Mouse (Mus musculus) spleen, adult 18-20 months (tissue): ENCODE results near the gene Rere.
"Not testable (repeated sequence)": the region's sequence is repeated elsewhere in the genome, so short reads cannot be mapped to it uniquely, and the experiment has no call there.

Experiments
- DNase-seq, 2 experiments: peaks; one replicate each; pipeline ENCODE4 v3.0.0; 2022; ENCODE audit warnings: mixed read lengths in 2 of 2

Rere gene

GRCm38 (mm10) chr4:150286980-150287379 is 5.5 kb downstream of the Rere start:
- DNase-seq = no peak

- DNase-seq = not testable (repeated sequence)
These were observed 6.0 kb downstream of the Rere start for GRCm38 (mm10) chr4:150287463-150287862.

GRCm38 (mm10) chr4:150291900-150292299 is 10.5 kb downstream of the Rere start:
- no peak for DNase-seq

DNA sequence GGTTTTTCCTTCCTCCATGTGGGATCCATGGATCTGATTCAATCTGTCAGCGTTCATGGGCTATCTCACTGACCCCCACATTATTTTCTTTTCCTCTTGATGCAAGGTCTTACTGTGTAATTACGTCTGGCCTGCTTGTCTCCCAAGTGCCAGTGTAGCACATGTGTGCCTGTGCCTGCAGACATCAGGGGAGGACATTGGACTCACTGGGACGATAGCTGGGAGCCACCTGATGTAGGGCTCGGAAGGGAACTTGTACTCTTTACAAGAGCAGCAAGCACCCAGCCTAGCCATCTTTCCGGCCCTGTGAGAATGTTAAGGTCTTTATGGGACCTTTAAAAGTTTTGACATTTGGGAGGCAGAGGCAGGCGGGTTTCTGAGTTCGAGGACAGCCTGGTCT is 13.4 kb downstream of the Rere start:
- no peak for DNase-seq

DNA sequence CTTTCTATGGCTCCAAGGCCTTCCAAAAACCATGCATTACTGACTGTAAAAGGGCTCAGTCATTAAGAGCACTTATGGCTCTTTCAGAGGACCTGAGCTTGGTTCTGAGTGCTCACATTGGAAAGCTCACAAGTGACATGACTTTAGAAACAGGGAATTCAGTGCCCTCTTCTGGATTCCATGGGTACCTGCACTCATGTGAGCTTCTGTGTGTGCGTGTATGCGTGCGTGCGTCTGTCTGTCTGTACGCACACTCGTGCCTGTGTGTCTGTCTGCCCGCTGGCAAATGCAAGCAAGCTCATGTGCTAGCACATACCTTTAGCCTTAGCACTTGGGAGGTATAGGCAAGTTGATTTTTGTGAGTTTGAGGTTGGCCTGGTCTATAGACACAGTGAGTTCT is 14.5 kb downstream of the Rere start:
- DNase-seq = no peak

DNA sequence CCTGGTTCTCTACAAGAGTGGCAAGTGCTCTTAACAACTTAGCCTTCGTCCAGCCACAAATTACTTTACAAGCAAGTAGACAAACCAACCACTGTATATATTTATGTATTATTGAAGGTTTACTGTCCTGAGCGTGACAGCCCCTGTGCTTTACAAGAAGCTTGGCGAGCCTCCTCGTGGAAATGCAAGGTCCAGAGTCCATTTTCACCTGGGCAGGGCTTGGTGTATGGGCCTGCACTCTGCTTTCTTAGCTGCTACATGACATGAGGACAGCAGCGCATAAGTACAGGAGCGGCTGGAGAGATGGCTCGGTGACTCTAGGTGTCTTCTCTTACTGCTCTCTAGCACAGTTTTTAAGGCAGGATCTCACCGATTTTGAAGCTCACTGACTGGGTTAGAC is 21.3 kb downstream of the Rere start:
- DNase-seq = no peak

DNA sequence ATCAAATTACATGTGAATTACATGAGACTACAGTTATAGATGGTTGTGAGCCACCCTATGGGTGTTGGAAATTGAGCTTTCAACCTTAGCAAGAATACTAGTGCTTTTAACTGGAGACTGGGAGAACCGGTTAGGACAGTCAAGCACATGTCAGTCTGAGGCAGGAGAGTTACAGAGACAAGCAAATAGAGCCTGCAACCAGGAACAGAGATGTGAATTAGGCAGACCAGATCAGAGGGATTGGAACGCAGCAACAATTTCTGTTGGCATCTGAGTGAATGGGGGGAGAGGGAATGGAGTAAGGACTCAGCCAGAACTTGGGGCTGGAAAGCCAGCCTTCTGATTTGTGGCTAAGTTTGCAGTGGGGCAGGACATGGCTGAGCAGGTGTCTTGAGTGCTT is 25.3 kb downstream of the Rere start:
- no peak for DNase-seq

DNA sequence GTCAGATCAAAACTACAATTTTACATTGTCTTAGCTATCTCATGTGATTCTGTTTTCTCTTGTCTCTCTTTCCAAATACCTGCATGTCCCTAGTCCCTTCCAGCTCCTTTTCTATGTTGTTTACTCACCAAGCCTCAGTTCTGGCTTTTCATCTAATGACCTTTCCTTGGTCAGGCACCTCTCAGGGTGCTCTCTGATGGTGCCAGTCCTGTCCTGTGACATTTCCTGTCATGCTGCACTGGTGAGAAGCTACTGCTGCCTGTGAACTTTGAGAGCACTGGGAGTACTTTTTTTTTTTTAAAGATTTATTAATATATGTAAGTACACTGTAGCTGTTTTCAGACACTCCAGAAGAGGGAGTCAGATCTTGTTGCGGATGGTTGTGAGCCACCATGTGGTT is 25.8 kb downstream of the Rere start:
- no peak for DNase-seq

DNA sequence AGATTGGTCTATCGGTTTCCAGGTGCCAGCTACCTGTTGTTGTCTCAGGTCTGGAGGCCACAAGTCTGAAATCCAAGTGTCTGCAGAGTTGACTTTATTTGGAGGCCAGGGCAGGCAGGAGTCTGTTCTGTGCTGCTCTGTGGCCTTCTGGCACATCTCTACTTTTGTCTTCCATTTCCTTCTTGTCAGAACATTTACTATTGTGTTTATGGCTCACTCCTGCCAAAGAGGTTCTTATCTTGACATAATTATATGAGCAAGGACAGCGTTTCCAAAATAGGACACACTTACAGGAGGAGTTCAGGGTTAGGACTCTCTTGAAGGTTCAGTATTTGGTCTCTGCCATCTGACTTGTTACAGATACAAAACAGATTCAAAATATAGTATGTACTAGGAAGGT is 30.0 kb downstream of the Rere start:
- no peak for DNase-seq

DNA sequence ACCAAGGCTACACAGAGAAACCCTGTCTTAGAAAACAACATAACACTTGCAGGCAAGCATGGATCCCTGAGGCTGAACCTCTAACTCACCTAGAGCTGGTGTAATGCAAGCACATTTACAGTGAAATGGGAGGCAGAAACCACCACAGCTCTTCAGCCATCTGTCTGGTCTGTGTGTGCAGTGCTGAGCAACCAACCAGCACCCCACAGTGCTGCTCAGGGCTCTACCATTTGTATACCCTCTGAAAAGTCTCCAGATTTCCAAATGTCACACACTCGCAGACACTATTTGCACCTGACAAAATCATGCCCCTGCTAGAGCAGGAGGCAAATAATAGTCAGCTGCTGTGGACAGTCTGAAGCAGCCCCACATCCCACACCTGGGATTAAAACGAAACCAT is 31.2 kb downstream of the Rere start:
- no peak for DNase-seq

DNA sequence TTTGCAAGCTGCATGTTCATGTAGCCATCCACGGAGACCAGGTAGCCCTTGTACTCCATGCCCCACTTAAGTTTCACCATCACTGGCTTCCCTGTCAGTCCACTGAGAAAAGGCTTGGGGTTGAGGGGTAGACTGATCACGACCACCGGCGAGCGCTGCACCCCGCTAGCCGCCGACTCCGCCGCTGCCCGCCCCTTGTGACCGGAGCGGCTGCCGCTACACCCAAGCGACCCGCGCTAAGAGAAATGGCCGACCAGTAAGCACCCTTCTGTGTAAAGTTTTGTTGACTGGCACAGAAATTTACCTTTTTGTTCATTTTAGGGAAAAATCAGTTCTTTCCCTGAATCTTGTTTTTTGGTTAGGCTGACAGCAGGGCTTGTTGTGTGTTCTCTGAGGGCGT is 33.9 kb downstream of the Rere start:
- DNase-seq = no peak

DNA sequence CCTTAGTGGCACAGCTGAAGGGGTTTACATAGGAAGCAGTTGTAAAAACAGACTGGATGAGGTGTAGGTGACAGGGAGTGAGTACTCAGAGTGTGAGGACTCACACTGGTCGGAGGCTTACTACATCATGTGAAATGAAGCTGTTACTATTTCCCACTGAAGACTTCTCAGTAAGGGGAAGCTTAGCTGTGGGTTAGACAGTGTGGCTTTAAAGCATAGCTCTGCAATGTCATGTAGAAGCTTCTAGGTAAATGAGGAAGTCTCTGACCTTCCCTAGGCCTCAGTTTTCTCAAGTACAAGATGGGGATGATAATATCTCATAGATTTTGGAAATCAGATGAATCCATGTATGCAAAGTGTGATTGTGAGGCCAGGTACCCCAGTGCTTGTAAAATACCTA is 35.1 kb downstream of the Rere start:
- DNase-seq = no peak

DNA sequence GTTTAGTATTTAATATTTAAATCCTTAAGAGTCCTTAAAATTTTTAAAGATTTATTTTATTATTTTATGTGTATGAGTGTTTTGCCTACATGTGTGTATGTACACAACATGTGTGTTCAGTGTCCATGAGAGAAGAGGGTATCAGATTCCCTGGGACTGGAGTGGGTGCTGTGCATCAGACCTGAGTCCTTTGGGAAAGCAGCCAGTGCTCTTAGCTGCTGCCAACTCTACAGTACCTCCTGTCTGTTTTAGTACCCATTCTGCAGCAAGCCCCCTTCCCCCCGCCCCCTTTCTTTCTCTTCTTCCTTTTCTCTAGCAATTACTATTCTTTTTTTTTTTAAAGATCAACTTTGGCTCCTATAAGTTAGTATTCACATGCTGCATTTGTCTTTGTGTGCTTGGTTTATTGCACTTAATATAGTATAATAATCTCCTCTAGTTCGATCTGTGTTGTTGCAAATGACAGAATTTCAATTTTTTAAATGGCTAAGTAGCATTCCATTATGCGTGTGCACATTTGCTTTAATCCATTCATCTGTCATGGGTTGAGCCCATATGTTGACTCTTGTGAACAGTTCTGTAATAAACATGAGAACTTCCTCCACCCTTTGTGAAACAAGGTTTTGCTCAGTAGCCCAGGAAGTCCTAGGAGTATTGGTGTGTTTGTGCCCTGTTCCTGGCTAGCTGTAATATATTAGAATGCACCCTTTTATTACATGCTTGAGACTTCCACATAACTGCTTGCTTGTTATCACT is 43.8 kb downstream of the Rere start:
- DNase-seq = no peak

GRCm38 (mm10) chr4:150326005-150326404 is 44.6 kb downstream of the Rere start:
- no peak for DNase-seq

GRCm38 (mm10) chr4:150327476-150327875 is 46.0 kb downstream of the Rere start:
- DNase-seq = no peak

DNA sequence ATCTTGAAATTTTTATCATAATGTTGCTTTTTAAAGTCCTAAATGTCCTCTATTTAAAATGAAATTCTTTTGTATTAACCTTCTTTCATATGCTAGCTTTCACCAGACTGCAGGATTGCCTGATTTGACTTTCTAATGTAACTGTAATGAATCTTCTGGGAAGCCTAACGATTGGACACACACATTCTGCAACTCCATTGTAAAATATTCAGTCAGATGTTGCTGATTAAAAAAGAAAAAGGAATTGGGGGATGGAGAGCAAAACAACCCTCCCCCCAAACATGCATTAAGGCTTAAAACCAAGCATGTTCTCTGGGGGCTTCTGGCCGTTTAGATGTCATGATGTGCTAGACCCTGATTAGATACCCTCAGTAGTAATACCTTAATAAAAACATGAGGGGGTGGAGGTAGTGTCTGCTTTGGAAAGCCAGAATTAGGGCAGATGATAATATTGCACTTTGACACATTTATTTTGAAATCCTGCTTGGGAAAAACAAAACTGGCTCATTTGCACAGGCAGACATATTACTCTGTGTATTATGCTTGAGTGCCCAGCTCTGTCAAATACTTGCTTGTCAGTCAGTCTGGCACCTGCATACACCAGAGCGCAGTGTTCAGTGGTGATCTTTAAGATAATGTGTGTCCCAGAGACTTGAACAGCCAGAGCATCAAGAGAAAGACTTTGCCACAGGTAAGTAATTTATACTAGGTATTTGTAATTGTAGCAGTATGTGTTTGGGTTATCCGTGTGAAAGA is 52.7 kb downstream of the Rere start:
- no peak for DNase-seq

DNA sequence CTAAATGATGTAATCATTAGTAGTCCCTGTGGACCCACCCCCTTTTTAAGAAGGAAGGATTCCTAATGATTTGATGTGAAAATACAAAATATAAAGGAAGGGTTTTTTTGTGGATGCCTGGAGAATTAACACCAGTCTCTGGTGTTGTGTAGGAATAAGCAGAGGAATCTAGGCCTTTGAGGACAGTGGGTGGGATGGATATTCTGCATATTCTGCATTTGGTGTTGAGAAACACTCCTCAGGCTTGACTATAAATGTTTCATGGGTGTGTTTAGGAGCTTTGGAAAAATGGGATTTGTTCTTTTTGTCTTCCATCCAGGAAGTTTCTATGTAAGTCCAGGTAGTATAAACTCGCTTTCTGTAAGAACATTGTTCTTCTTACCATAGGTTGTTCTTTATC is 55.8 kb downstream of the Rere start:
- no peak for DNase-seq

GRCm38 (mm10) chr4:150338906-150339650 is 57.6 kb downstream of the Rere start:
- DNase-seq = no peak

DNA sequence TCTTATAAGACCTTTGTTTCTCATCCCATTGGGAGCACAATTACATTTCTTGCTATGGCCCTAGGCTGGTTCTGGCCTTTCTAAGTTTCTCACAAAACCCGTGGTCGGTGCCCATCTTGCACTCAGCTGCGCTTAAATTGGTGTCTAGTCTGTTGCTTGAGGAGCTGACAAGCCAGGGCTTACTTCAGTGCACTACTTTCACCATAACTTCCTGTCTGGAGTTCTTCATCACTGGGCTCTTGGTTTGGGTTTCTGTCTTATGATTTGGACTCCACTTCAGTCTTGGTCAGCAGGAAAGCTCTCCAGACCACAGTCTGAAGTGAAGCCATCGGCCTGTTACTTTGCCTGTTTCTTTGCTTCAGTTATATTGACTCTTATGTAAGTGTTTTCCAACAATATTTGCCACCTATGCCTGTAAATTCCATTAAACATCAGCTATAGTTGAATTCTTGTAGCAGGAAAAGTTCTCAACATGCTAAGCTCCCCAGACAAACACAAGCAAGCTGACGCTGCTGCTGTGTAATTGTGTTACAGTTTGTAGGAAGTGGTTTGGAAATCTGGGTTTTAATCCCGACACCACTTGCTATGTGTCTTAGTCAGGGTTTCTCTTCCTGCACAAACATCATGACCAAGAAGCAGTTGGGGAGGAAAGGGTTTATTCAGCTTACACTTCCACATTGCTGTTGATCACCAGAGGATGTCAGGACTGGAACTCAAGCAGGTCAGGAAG is 59.5 kb downstream of the Rere start:
- no peak for DNase-seq

DNA sequence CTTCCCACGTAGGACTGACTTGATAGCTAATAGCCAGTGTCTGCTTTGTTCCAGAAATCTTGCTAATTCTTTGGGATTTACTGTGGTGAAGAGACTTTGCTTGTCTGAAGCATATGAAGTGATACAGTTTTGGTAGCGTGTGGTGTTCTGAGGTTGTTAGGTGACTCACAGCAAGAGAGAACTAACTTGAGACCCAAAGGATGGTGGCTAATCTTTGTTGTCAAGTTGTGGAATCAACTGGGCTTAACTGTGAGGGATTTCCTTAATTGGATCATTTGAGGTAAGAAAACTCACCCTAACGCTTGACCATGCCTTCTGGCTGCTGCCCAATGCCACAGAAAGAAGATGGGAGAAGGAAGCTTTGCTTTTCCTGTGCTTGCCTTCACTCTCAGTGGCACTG is 63.1 kb downstream of the Rere start:
- DNase-seq = no peak

DNA sequence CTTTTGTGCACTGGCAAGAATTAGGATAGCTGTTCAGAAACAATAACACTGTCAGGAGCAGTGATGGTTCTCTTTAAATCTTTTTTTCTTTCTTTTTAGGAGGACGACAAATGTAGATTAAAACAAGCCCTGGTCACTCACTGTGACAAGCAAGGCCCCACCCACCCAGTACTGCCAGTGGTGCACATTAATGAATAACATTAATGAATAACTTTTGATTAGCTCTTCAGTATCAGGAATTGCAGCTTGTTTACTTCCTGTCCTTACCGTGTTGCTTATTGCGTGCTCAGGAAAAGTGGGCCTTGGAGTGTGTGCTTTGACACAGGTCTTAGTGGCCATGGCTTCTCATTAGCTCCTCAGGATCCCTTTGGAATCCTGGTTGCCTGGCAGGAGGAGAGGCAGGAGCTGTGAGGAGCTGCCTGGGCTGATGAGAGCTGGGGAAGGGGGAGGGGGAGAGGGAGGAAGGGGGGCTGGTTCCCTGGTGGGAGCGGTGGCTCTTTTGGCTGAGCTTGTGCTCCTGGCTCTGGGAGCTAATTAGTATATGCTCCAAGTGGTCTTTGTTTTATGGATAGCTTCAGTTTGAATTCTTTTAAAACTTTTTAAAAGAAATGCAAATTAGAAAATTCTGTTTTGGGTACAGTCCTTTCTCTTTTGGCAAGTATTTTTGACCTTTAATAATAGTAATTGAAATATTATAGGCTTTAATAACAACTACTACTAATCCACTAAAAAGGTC is 65.4 kb downstream of the Rere start:
- no peak for DNase-seq

DNA sequence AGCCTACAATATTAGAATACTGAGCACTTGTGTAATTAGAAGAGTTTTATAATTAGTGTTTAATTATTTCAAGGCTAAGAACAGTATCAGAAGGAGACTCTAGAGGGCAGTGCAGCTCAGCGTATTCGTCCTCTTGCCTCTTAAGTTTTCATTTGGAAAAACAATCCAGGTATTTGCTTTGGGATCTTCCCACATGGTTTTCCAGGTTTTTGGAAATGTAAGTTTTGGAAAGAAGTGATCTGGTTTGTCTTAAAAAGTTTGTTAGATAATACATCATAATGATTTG is 65.9 kb downstream of the Rere start:
- no peak for DNase-seq

GRCm38 (mm10) chr4:150349680-150350101 is 68.2 kb downstream of the Rere start:
- DNase-seq = peak; percentile 7 to 9
